Mouse (Mus musculus) left cerebral cortex, postnatal 10 days (tissue): ENCODE measurements around the gene Akr1c12. TPM values are rescaled to one million over a fixed set of nuclear protein-coding genes. Genes with fewer than 3 reads are reported as not detected.
"Not testable (repeated sequence)": the region's sequence is repeated elsewhere in the genome, so short reads cannot be mapped to it uniquely, and the experiment has no call there.

Experiments
- DNase-seq, 2 experiments: peaks; one replicate each; pipeline ENCODE4 v3.0.0; 2021 to 2022; ENCODE audit warnings: low spot score in 2 of 2, mixed read lengths in 1 of 2; ENCODE audit errors: extremely low spot score in 1 of 2
- intact Hi-C: fragments of 180-260 bp; cut with DNase I; formaldehyde crosslinking; loops from one replicate; pipeline ENCODE4 v1.15.1; 2025
- total RNA-seq, 2 experiments: library from RNA; stranded (reverse); gene quantifications; 2 replicates each; pipeline ENCODE4 v1.2.3; 2021

The Akr1c12 gene
- not detected for total RNA-seq

DNA sequence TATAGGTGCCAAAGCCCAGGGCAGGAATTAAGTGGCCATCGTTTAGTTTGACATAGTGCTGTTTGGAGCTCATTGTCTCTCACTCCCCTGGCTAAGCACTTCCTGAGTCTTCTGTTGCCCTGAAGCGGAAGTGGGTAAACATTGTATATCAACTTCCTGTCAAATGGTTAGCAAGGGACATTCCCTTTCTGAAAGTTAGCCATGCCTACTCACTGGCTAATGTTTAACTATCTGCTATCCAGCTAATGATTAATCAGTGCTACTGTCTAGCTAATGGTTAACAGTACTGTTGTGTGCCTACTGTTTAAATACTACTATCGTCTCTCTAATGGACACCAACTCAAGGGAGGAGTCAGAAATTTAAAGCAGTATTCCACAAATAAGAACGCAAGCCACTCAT is at the start of gene Akr1c12:
TSS of gene Akr1c12 (minus strand) at position 150 of the 400 bp plus-strand sequence.
- intact Hi-C loops, result no loop called here

DNA sequence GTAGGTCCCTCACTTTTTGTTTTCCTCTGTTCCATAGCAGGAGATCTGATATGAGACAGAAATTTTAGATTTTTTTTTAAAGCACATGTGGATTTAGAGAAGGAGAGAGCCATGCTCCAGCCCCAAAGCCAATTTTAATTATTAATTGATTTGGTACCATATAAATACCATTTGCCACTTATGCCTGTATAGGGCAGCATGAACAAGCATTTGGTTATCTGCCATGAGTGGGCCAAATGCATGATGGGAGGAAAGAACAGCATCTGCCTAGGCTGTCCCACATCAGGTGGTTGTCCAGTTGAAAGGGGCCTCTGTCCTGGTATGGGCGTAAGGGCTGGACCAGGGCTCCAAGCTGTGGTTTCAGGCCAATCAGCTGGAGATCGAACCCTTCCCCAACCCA is 39.5 kb upstream of the Akr1c12 start:
- DNase-seq, result no peak
- intact Hi-C loops, result no loop called here

More for the DNA sequence above, at the start of gene Akr1c12:
- DNase-seq, result no peak

DNA sequence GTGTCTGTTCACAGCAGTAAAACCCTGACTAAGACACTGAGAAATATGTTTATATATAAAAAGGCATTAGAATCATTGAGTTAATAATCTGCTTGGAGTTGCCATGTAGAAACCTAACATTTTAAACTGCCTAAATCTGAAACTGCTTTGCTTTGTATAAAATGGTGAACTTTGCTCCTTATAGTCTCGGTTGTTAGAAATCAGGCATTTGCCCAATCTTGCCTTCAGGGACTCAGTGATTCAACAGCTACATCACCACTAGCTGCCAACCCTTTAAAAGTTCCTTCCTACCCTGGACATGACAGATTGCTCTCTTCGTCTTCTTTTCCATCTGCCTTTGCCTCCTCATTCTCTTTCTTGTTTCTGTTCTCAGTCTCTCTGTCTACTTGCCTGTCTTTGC is 34.7 kb upstream of the Akr1c12 start:
- no peak for DNase-seq
- intact Hi-C loops, result no loop called here

DNA sequence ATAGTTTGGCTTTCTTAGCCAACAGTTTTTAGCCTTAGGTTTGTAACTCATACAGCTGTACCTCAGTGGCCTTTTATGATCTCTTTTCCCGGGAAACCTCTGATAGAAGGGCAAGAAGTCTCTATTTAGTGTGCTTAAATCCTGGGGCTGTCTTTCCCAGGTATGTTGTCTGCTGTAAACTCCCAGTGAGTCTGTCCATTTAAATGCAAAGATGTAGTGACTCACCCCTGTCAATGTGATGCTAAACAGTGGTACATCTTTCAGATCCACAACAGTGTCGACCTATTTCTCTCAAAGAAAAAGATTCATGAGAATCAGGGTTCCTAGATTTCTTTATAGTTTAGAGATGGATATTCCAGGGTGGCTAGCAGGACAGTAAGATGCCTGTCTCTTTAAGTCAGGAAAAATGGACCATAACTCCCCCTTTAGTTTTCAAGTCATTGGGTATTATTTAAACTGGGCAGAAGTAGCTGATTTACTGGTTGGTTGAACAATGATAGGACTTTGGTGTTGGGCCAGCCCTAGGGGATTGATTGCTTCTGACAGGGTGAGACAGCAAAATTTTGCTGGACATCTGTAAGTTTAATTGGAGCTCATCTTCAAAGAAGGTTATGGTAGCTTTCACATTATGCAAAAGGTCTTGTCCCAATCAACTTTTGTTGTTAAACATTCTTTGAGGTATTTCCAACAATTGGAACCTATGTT is 25.8 kb upstream of the Akr1c12 start:
- intact Hi-C loops, result no loop called here
- no peak for DNase-seq

DNA sequence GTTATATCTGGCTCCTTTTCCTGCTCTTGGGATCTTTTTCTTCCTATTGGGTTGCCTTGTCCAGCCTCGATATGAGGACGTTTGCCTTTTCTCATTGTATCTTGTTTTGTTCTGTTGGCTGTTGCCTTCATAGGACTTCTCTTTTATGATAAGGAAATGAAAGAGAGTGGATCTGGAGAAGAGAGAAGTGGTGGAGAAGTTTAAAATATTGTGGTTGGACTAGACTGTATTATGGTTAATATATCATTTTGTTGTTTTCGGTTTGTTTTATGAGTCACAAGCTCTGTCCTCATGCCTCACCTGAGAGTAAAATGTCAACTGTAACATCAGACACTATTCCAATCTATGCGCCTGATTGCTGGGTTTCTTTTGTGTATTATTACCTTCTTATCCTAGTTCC is 17.8 kb upstream of the Akr1c12 start:
- intact Hi-C loops, result no loop called here
- no peak for DNase-seq

DNA sequence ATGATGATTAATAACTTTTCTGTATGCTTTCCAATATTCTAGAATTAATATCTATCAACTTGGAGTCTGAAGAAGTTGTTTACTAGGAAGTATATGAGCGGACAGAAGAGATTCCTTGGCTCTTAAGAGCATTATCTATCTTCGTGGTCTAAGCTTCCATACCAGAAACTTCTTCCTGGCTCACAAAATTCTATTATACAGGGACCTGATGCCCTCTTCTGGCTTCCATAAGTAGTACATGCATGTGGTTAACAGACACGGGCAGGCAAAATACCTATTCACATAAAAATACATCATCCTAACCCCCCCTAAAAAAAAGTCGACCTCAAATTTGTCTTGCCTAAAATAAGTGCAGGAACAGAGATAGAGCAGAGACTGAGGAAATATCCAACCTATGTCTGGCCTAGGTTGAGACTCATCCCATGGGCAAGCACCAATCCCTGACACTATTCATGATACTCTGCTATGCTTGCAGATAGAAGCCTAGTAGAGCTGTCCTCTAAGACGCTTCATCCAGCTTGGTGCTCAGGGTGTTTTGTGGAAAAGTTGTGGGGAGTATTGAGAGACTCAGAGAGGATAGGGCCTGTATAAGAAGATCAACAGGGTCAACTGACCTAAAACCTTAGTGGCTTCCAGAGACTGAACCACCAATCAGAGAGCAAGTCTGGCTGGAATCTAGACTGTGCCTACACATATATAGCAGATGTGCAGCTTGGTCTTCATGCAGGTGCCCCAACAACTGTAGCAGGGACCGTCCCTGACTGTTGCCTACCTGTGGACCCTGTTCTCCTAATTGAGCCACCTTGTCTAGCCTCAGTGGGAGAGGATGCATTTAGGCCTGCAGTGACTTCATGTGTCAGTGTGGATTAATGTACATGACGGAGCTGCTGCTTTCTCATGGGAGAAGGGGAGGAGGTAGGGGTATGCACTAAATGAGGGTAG is 2.5 kb upstream of the Akr1c12 start:
- peak; percentile 24 to 59 for DNase-seq

DNA sequence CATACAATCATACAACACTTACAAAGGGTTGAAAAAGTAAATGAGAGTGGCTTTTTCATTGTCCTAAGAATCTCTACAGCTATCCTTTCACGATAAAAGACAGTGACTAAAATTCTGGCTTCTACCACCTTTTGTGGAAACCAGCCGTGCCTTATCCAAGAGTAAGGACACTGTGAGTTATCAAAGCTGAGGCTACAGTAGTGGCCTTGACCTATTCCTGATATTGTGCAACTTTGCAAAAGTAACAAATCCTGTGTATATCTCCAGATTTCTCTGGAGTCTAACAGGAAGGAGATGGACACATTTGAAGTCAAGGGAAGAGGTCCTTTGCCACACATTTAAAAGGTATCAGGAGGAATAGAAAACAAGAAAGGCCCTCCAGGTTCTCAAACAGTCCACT is 1.7 kb downstream of the Akr1c12 start:
- no peak for DNase-seq
- intact Hi-C loops, result no loop called here

More for the DNA sequence above, 2.5 kb upstream of the Akr1c12 start:
- intact Hi-C loops, result loop anchor here (5.0 kb wide), 4 partner anchors 94 to 269 kb away; no protein-coding TSS in a partner anchor

DNA sequence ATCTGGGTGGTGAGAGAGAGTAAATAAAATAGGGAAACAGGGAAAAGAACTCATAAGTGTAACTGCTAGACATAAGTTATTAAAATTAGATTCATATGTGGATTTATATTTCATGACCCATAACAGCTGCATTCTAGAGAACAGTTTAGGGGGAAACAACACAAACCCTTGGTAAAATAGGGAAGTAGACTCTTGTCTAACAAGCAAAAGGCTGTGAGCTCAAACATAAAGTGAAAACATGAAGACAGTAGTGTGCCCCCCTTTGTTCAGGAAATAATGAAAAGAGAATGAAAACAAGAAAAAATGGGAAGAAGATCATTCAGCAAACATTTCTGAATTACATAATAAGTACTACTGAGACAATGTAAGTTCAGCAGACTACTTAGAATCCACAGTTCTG is 8.4 kb downstream of the Akr1c12 start:
- intact Hi-C loops, result no loop called here
- no peak for DNase-seq

DNA sequence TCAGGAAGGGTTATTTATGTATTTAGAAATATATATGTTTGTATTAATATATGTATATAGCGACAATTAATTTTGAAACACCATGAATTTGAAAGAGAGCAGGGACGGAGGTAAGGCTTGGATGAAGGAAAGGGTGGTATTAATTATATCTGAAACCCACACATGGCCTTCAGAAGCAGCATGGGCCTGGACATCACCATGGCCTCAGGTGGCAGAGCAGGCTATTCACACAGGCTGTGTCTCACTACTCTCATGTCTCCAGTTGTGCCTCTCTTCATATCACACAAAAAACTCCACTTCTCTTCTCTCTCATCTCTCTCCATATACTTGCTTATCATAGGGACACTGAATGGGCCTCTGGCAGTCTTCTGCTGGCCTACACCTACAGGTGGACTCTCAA is 13.8 kb downstream of the Akr1c12 start:
- intact Hi-C loops, DNase-seq: not testable (repeated sequence)

DNA sequence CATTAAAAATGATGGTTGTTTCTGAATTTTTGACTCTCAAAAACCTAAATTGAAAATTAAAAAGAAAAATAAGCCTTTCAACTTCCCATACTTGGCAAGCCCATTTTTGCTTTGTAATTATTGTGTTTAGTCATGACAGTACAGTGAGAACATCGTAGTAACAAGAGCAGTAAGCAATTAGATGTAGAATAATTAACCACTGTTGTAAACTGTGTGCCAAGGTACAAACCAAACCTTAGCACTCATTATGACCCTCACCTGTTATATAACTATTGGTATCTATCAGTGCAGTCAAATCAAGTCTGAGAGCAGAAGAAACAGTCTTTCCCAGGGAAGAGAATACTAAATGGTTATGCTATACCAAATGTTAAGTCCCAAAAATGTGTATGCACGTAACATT is 14.2 kb downstream of the Akr1c12 start:
- intact Hi-C loops, result no loop called here
- no peak for DNase-seq

DNA sequence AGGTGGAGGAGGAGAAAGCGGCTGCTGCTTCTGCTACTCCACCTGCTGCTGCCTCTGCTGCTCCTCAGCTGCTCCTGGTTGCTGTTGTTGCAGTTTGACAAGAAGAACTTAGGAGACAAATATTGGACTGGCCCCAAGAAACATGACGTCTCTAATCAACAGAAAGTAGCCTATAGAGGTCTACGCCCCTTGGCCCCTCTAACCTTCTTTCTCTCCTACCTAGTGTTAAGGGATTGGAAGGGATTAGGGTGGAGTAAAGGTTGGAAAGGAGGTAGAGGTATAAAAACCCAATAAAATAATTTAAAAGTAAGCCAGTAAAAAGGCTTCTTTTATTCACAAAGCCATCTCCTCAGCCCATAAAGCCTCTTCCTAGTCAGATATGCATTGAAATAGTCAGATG is 14.6 kb downstream of the Akr1c12 start:
- DNase-seq, result no peak
- intact Hi-C loops, result no loop called here

DNA sequence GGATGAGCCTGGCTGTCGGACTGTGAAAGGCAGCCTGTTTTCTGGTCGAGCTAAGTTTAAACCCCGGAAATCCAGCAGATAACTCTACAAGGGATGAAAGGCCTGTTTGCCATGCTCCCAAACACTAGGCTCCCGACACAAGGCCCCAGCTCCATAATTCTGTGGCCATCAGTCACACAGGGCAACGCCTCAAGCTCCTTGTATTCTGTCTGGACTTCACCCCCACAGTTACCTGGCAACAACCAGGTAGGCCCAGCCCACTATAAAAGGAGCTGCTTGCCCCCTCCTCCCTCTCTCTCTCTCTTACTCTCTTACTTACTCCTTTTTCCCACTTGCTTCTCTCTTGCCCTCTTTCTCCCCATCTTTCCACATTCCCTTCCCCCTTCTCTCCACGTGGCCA is 21.9 kb downstream of the Akr1c12 start:
- intact Hi-C loops, result no loop called here

DNA sequence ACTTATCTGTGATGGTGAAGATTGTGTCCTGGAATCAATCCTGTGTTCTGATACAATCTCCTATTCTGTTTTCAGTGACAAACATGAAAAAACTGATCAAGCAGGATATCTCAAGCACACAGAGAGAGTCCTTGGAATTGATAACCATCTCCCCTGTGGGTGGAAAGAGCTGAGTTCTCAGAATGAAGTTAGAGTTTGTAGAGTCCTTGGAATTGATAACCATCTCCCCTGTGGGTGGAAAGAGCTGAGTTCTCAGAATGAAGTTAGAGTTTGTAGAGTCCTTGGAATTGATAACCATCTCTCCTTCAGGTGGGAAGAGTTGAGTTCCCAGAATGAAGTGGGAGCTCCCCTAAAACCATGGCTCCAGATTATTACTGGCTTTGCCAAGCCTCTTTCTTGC is 22.3 kb downstream of the Akr1c12 start:
- intact Hi-C loops, DNase-seq: not testable (repeated sequence)

More for the DNA sequence above, 21.9 kb downstream of the Akr1c12 start:
- no peak for DNase-seq

DNA sequence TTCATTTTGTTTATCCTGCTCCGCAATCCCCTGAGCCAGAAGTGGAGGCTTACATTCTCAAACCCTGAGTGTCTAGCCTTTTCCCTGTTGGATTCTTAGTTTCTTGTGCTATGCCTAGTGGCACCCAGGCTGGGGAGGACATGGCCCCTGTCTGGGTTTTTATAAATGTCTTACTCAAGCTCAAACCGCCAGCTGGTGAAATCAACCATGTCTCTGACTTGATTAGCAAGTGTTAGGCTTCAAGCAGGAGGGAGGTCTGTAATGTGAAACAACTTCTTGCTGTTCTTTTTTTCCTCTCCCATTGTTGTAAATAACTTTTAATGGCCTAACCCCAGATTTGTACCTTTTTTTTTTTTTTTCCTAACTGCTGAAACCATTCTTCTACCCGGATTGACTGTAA is 29.9 kb downstream of the Akr1c12 start:
- intact Hi-C loops, result no loop called here
- DNase-seq, result no peak

DNA sequence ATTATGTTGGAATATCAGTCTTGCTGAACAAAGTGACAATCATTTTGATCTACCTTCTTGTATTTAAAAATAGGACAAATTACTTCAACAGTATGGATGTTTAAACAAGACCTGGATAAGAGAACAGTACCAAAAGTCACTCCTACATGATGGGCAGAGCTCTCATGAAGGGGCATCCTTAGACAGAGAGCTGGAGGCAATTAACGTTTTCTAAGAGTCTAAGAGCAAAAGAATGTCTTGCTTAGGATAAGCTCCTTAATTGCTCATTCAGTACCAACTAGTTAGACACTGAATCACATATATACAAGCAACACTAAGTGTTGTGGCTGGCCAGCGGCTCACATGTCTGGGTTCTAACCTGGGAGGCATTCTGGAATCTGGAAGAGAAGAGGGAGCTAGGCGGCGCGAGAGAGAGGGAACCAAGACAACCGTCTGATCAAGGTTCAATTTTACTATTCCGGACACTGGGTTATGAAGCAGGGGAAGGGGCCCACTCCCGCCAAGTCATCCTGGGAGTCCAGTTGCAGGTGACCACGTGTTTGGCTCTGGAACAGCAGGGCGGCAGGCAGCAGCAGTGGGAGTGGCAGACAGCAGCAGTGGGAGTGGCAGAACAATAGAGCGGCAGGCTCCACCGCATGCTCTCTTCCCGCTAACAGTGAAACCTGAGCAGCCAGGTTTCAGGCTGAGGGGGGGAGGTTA is 34.2 kb downstream of the Akr1c12 start:
- intact Hi-C loops, result no loop called here
- peak in 1 of 2 experiments; percentile 21 for DNase-seq

DNA sequence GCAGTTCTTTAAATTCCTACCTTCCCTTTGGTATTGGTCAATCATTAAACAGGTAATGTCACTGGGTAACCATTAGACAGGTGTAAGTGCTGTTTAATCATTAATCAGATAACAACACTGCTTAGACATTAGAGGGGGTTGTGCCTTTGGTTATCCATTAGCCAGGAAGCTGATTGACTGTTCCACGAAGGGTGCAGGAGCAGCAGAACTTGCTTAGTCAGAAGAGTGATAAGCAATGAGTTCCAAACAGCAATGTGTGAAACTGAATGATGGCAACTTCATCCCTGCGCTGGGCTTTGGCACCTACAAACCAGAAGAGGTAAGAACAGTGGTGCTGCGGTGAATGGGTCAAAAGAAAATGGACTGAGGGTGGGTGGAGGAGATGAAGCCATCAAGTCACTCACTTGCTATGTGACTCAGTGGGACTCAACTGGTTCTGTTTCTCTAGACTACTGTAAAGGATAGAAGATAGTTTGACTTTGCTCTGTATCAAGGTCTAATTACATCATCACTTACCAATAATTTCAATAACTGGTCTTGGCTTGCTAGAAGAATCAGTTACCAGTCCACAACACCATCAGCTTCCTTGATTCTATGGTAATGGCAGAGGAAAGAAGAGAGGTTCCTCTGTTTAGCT is 45.6 kb downstream of the Akr1c12 start:
- no peak for DNase-seq
- intact Hi-C loops, result no loop called here

DNA sequence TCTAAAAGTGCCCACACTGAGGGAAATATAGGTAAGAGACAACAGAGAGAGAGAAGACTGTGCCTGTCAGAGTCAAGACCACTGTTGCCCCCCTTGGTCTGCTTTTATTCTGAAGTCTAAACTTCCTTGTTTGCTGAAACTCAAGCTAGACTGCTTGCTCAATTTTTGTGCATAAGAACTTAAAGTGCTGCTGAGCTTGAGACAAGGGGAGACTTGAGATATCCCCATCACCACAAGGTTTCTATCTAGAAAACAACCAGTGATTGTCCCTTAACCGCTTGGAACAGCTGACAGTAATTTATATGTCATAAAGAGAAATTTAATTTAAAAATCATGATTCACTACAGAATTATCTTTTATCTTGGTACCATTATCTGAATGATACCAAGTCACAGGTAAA is 46.1 kb downstream of the Akr1c12 start:
- intact Hi-C loops, result no loop called here
- DNase-seq, result no peak

DNA sequence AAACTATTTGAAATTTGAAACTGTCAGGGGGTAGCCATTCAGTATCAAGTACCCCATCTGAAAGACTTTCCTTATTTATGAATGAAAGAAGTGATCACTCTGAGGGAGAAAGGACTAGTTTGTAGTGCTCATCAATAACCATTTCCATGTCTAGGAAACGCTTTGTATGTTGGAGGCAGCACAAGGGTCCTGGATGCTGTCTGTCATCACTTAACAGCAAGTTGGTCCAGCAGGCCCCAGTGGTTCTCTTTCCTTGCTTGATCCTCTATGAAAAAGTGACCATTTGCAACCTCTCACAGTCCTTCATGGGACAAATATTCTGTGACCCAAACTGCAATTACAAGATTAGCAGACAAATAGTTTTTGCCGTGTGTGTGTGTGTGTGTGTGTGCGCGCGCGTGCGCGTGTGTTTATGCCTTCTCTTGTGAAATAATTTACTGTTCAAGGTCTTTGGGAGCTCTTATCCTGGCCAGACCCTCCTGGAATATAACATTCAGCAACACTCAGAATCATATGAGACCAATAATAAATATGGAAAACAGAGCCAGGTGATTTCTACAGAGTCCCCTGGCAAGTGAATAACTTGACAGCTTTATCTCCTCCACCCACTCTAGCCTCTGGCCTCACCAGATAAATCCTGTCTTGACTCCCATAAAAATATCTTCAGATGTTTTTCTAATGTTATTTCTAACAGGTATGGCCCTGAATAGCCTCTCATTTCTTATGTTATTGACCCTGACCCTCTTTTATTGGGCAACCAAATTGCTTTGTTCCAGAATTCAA is 48.2 kb downstream of the Akr1c12 start:
- no peak for DNase-seq
- intact Hi-C loops, result no loop called here
